Mouse (Mus musculus) liver, postnatal 0 days (tissue): ENCODE data around the gene 2410137M14Rik. TPM values are rescaled to one million over a fixed set of nuclear protein-coding genes. Genes with fewer than 3 reads are reported as not detected.

Experiments
- ATAC-seq: fragments of 200-750 bp; cut with Nextera tagmentation; 2 replicates; pipeline ENCODE4 v1.8.0; 2017; ENCODE audit warnings: mild to moderate bottlenecking, moderate library complexity
- DNase-seq: peaks from one replicate; pipeline ENCODE4 v3.0.0-alpha.2; 2016
- H3K27ac ChIP-seq: fragments of 300-500 bp; sonication (generic); 2 replicates; pipeline ENCODE4 v1.5.1; 2014; ENCODE audit warnings: antibody characterized with exemption, moderate library complexity, mild to moderate bottlenecking, low read depth
- H3K27me3 ChIP-seq: fragments of 300-500 bp; sonication (generic); 2 replicates; pipeline ENCODE4 v1.6.1; 2014; ENCODE audit warnings: low read length, control low read depth, mixed read lengths; ENCODE audit not compliant: insufficient read depth
- H3K36me3 ChIP-seq: fragments of 300-500 bp; sonication (generic); replicated peaks from 2 replicates; pipeline ENCODE4 v1.6.1; 2014; ENCODE audit warnings: mild to moderate bottlenecking, control low read depth, low read length, moderate library complexity, mixed read lengths; ENCODE audit not compliant: insufficient read depth
- H3K4me1 ChIP-seq: fragments of 300-500 bp; sonication (generic); 2 replicates; pipeline ENCODE4 v1.6.1; 2014; ENCODE audit warnings: antibody characterized with exemption, mild to moderate bottlenecking, control low read depth; ENCODE audit not compliant: insufficient read depth
- H3K4me2 ChIP-seq: fragments of 300-500 bp; sonication (generic); 2 replicates; pipeline ENCODE4 v1.6.1; 2014; ENCODE audit warnings: low read depth, mild to moderate bottlenecking, low read length, moderate library complexity, mixed read lengths
- H3K4me3 ChIP-seq: fragments of 300-500 bp; sonication (generic); 2 replicates; pipeline ENCODE4 v1.5.1; 2014; ENCODE audit warnings: low read depth, low read length
- H3K9ac ChIP-seq: fragments of 300-500 bp; sonication (generic); replicated peaks from 2 replicates; pipeline ENCODE4 v1.6.1; 2014; ENCODE audit warnings: mild to moderate bottlenecking, moderate library complexity
- H3K9me3 ChIP-seq: fragments of 300-500 bp; sonication (generic); 2 replicates; pipeline ENCODE4 v1.6.1; 2016; ENCODE audit warnings: mild to moderate bottlenecking, control low read depth, low read length, mixed read lengths
- CTCF ChIP-seq: sonication (generic); IDR thresholded peaks from 2 replicates; pipeline ENCODE4 v1.5.1; 2016; ENCODE audit warnings: antibody characterized with exemption, low read depth
- EP300 ChIP-seq: IDR thresholded peaks from 2 replicates; pipeline ENCODE4 v1.6.1; 2016; ENCODE audit warnings: antibody characterized with exemption, low read depth, mild to moderate bottlenecking
- WGBS: fragments of 180-500 bp; shearing (Covaris S2); extraction: QIAGEN DNeasy Blood & Tissue Kit; methylation state at CpG from one replicate; pipeline ENCODE4 v1.1.7; 2014; ENCODE audit not compliant: insufficient replicate concordance; 5-methylcytosine and 5-hydroxymethylcytosine counted together
- polyA plus RNA-seq: library from polyadenylated mRNA; unstranded; fragments of >200 nt; fragmentation: Nextera tagmentation; extraction: Ambion mirVana; gene quantifications from 2 replicates; pipeline ENCODE4 v1.2.1, GENCODE M21; 2015

The 2410137M14Rik gene
- polyA plus RNA-seq, 1 experiment from 2014 or later: not detected

- DNase-seq (no peak), ATAC-seq (no peak)
- peaks cover 66% of the 10 kb centered on the region for H3K27me3 ChIP-seq
- 0 out of 2 replicates have a peak, but pooled peaks cover 8% of the 10 kb centered on the region for H3K4me1 ChIP-seq
- 0 out of 2 replicates have a peak, but pooled peaks have one; percentile 7 for TF ChIP-seq CTCF
- TF ChIP-seq EP300: no peak
- WGBS: 21% methylated on average over 9 of the region's 9 CpGs
- H3K4me2 ChIP-seq: no peak overlapping the region
- H3K4me3 ChIP-seq: no peak overlapping the region
- H3K9me3 ChIP-seq: no peaks in the 10 kb centered on the region
- H3K9ac ChIP-seq: no peak overlapping the region
- H3K27ac ChIP-seq: no peak overlapping the region
- peaks cover 6% of the 10 kb centered on the region; the same call in 1 of the 2 replicates for H3K36me3 ChIP-seq
Measured at GRCm38 (mm10) chr17:36944121-36944775, 36.8 kb downstream of the 2410137M14Rik start.

GRCm38 (mm10) chr17:36943691-36944090 lies 37.3 kb downstream of the 2410137M14Rik start:
- peaks cover under 1% of the 10 kb centered on the region; the same call in 1 of the 2 replicates for H3K36me3 ChIP-seq
- H3K27me3 ChIP-seq: peaks cover 67% of the 10 kb centered on the region
- 0 out of 2 replicates have a peak, but pooled peaks cover 8% of the 10 kb centered on the region for H3K4me1 ChIP-seq
- TF ChIP-seq CTCF (no peak), EP300 (no peak)
- WGBS: 24% methylated on average over 5 of the region's 5 CpGs
- 0 out of 2 replicates have a peak overlapping the region, but pooled peaks have one; percentile 69 for H3K4me2 ChIP-seq
- ATAC-seq (no peak), DNase-seq (no peak)
- no peak overlapping the region for H3K27ac ChIP-seq
- H3K9ac ChIP-seq: no peak overlapping the region
- no peak overlapping the region for H3K4me3 ChIP-seq
- H3K9me3 ChIP-seq: no peaks in the 10 kb centered on the region

GRCm38 (mm10) chr17:36942791-36943471 lies 38.1 kb downstream of the 2410137M14Rik start, which contains the start of gene Rnf39:
Rnf39 (plus strand) TSS chr17:36942918.
- no peak within 1 kb of the TSS; the same call in 1 of the 2 replicates for H3K9ac ChIP-seq
- peak; percentile 64; the same call in 1 of the 2 replicates for ATAC-seq
- 0 out of 2 replicates have a peak, but pooled peaks cover 8% of the 10 kb centered on the region for H3K4me1 ChIP-seq
- peak within 1 kb of the TSS; percentile 42 for H3K4me3 ChIP-seq
- H3K27me3 ChIP-seq: peaks cover 69% of the 10 kb centered on the region
- no peak for TF ChIP-seq EP300
- no peak for TF ChIP-seq CTCF
- no peaks in the 10 kb centered on the region for H3K36me3 ChIP-seq
- H3K9me3 ChIP-seq: no peaks in the 10 kb centered on the region
- H3K4me2 ChIP-seq: peak within 1 kb of the TSS; percentile 69
- no peak within 1 kb of the TSS for H3K27ac ChIP-seq
- DNase-seq: peak; percentile 20
- 3% methylated on average over 53 of the region's 59 CpGs for WGBS

- ATAC-seq (peak; percentile 36; the same call in 1 of the 2 replicates), DNase-seq (no peak)
- H3K9ac ChIP-seq: no peak overlapping the region
- H3K4me2 ChIP-seq: peak overlapping the region; percentile 69; the same call in 1 of the 2 replicates
- H3K9me3 ChIP-seq: no peaks in the 10 kb centered on the region
- H3K27ac ChIP-seq: no peak overlapping the region
- H3K4me1 ChIP-seq: 0 out of 2 replicates have a peak, but pooled peaks cover 5% of the 10 kb centered on the region
- no peak for TF ChIP-seq EP300
- no peak for TF ChIP-seq CTCF
- WGBS: 53% methylated on average over 10 of the region's 10 CpGs
- H3K36me3 ChIP-seq: no peaks in the 10 kb centered on the region
- peak overlapping the region; percentile 42; the same call in 1 of the 2 replicates for H3K4me3 ChIP-seq
- H3K27me3 ChIP-seq: peaks cover 69% of the 10 kb centered on the region
Measured at GRCm38 (mm10) chr17:36942391-36942790, 38.6 kb downstream of the 2410137M14Rik start.

- no peaks in the 10 kb centered on the region for H3K4me1 ChIP-seq
- TF ChIP-seq EP300 (no peak), CTCF (no peak)
- WGBS: 49% methylated on average over 2 of the region's 2 CpGs
Measured at GRCm38 (mm10) chr17:36938056-36938455, 43.0 kb downstream of the 2410137M14Rik start.

GRCm38 (mm10) chr17:36931806-36932205 lies 49.2 kb downstream of the 2410137M14Rik start:
- no peak overlapping the region for H3K4me3 ChIP-seq
- H3K4me2 ChIP-seq: no peak overlapping the region
- H3K36me3 ChIP-seq: no peaks in the 10 kb centered on the region
- no peak overlapping the region for H3K27ac ChIP-seq
- DNase-seq (no peak), ATAC-seq (no peak)
- no peak for TF ChIP-seq CTCF
- no peak for TF ChIP-seq EP300
- H3K4me1 ChIP-seq: no peaks in the 10 kb centered on the region
- H3K9me3 ChIP-seq: no peaks in the 10 kb centered on the region
- H3K9ac ChIP-seq: no peak overlapping the region
- no peaks in the 10 kb centered on the region for H3K27me3 ChIP-seq
- 43% methylated on average over 2 of the region's 2 CpGs for WGBS

More at GRCm38 (mm10) chr17:36938056-36938455, 43.0 kb downstream of the 2410137M14Rik start:
- no peak overlapping the region for H3K4me3 ChIP-seq
- no peak overlapping the region for H3K27ac ChIP-seq
- no peaks in the 10 kb centered on the region for H3K9me3 ChIP-seq
- ATAC-seq: peak; percentile 65
- H3K36me3 ChIP-seq: no peaks in the 10 kb centered on the region
- peak; percentile 63 for DNase-seq
- H3K9ac ChIP-seq: no peak overlapping the region
- H3K27me3 ChIP-seq: peaks cover 27% of the 10 kb centered on the region
- H3K4me2 ChIP-seq: no peak overlapping the region
